Mouse (Mus musculus): ENCODE data around the gene Lrwd1. TPM values are rescaled to one million over a fixed set of nuclear protein-coding genes. Genes with fewer than 3 reads are reported as not detected.

Lrwd1 gene
- polyA plus RNA-seq, 1 experiment from 2014 or later = 27.2 TPM

- Histone ChIP-seq H3K27me3 (replicated peaks) (no peaks in the 10 kb centered on the region), H3K4me2 (no peak overlapping the region), H3K9me3 (no peaks in the 10 kb centered on the region), H3K27ac (no peak overlapping the region), H3K9ac (no peak overlapping the region), H3K4me1 (no peaks in the 10 kb centered on the region), H3K4me3 (replicated peaks) (no peak overlapping the region), H3K36me3 (no peaks in the 10 kb centered on the region)
- 78% methylated on average over 3 of the region's 3 CpGs for WGBS
- ATAC-seq (ENCODE audit: insufficient read depth, low FRiP score, low read depth) = no peak
These were observed 26.8 kb downstream of the Lrwd1 start for GRCm38 (mm10) chr5:136109042-136109441.

GRCm38 (mm10) chr5:136108486-136108885, 27.4 kb downstream of the Lrwd1 start:
- no peaks in the 10 kb centered on the region for H3K36me3 ChIP-seq
- no peaks in the 10 kb centered on the region for H3K9me3 ChIP-seq
- no peaks in the 10 kb centered on the region for H3K27me3 ChIP-seq (replicated peaks)
- no peak overlapping the region for H3K4me2 ChIP-seq
- no peak for ATAC-seq (ENCODE audit: insufficient read depth, low FRiP score, low read depth)
- no peaks in the 10 kb centered on the region for H3K4me1 ChIP-seq
- H3K4me3 ChIP-seq (replicated peaks) = no peak overlapping the region
- 51% methylated on average over 2 of the region's 2 CpGs for WGBS
- H3K27ac ChIP-seq = no peak overlapping the region
- no peak overlapping the region for H3K9ac ChIP-seq

GRCm38 (mm10) chr5:136104511-136104910, 31.4 kb downstream of the Lrwd1 start:
- H3K4me2 ChIP-seq = no peak overlapping the region
- H3K9ac ChIP-seq = no peak overlapping the region
- no peak for ATAC-seq (ENCODE audit: insufficient read depth, low FRiP score, low read depth)
- no peak overlapping the region for H3K27ac ChIP-seq
- no peaks in the 10 kb centered on the region for H3K9me3 ChIP-seq
- peaks cover 5% of the 10 kb centered on the region for H3K4me1 ChIP-seq
- H3K27me3 ChIP-seq (replicated peaks) = no peaks in the 10 kb centered on the region
- no peaks in the 10 kb centered on the region for H3K36me3 ChIP-seq
- H3K4me3 ChIP-seq (replicated peaks) = no peak overlapping the region
- 80% methylated on average over 5 of the region's 5 CpGs for WGBS

GRCm38 (mm10) chr5:136102099-136102820, 33.6 kb downstream of the Lrwd1 start:
- H3K4me3 ChIP-seq (replicated peaks) = peak overlapping the region; percentile 34
- 9% methylated on average over 41 of the region's 41 CpGs for WGBS
- peak; percentile 69 for ATAC-seq (ENCODE audit: insufficient read depth, low FRiP score, low read depth)
- H3K4me2 ChIP-seq = peak overlapping the region; percentile 72
- peaks cover 5% of the 10 kb centered on the region for H3K4me1 ChIP-seq
- H3K9me3 ChIP-seq = no peaks in the 10 kb centered on the region
- no peaks in the 10 kb centered on the region for H3K36me3 ChIP-seq
- no peaks in the 10 kb centered on the region for H3K27me3 ChIP-seq (replicated peaks)
- no peak overlapping the region for H3K27ac ChIP-seq
- no peak overlapping the region; the same call in 1 of the 2 replicates for H3K9ac ChIP-seq

GRCm38 (mm10) chr5:136098536-136098935, 37.3 kb downstream of the Lrwd1 start:
- Histone ChIP-seq H3K27me3 (replicated peaks) (no peaks in the 10 kb centered on the region), H3K9ac (no peak overlapping the region), H3K4me2 (no peak overlapping the region), H3K36me3 (no peaks in the 10 kb centered on the region), H3K4me1 (peaks cover 5% of the 10 kb centered on the region), H3K27ac (no peak overlapping the region), H3K9me3 (no peaks in the 10 kb centered on the region), H3K4me3 (replicated peaks) (no peak overlapping the region)
- ATAC-seq (ENCODE audit: insufficient read depth, low FRiP score, low read depth) = no peak
- 76% methylated on average over 10 of the region's 10 CpGs for WGBS

- Histone ChIP-seq H3K9me3 (no peaks in the 10 kb centered on the region), H3K27ac (no peak overlapping the region), H3K36me3 (no peaks in the 10 kb centered on the region), H3K4me3 (replicated peaks) (no peak overlapping the region), H3K27me3 (replicated peaks) (no peaks in the 10 kb centered on the region), H3K4me2 (no peak overlapping the region), H3K4me1 (no peaks in the 10 kb centered on the region), H3K9ac (no peak overlapping the region)
- WGBS = 68% methylated on average over 7 of the region's 7 CpGs
- no peak for ATAC-seq (ENCODE audit: insufficient read depth, low FRiP score, low read depth)
These were observed 40.8 kb downstream of the Lrwd1 start for GRCm38 (mm10) chr5:136095089-136095488.

GRCm38 (mm10) chr5:136094249-136095010, 41.4 kb downstream of the Lrwd1 start:
- Histone ChIP-seq H3K36me3 (no peaks in the 10 kb centered on the region), H3K27ac (no peak overlapping the region), H3K9ac (no peak overlapping the region), H3K4me2 (no peak overlapping the region), H3K4me3 (replicated peaks) (no peak overlapping the region), H3K4me1 (no peaks in the 10 kb centered on the region), H3K27me3 (replicated peaks) (no peaks in the 10 kb centered on the region), H3K9me3 (no peaks in the 10 kb centered on the region)
- 71% methylated on average over 8 of the region's 8 CpGs for WGBS
- no peak for ATAC-seq (ENCODE audit: insufficient read depth, low FRiP score, low read depth)

- Histone ChIP-seq H3K9me3 (no peaks in the 10 kb centered on the region), H3K4me3 (replicated peaks) (no peak overlapping the region), H3K27me3 (replicated peaks) (no peaks in the 10 kb centered on the region), H3K4me1 (no peaks in the 10 kb centered on the region), H3K36me3 (no peaks in the 10 kb centered on the region), H3K27ac (no peak overlapping the region), H3K9ac (no peak overlapping the region), H3K4me2 (no peak overlapping the region)
- WGBS = 66% methylated on average over 5 of the region's 5 CpGs
- no peak for ATAC-seq (ENCODE audit: insufficient read depth, low FRiP score, low read depth)
These were observed 43.9 kb downstream of the Lrwd1 start for GRCm38 (mm10) chr5:136091927-136092326.

GRCm38 (mm10) chr5:136088821-136089575, 46.9 kb downstream of the Lrwd1 start:
- 21% methylated on average over 14 of the region's 14 CpGs for WGBS
- no peaks in the 10 kb centered on the region for H3K27me3 ChIP-seq (replicated peaks)
- H3K36me3 ChIP-seq = no peaks in the 10 kb centered on the region
- no peak overlapping the region for H3K9ac ChIP-seq
- no peaks in the 10 kb centered on the region for H3K9me3 ChIP-seq
- no peak overlapping the region for H3K27ac ChIP-seq
- H3K4me1 ChIP-seq = peaks cover 15% of the 10 kb centered on the region
- no peak overlapping the region for H3K4me2 ChIP-seq
- ATAC-seq (ENCODE audit: insufficient read depth, low FRiP score, low read depth) = no peak
- no peak overlapping the region for H3K4me3 ChIP-seq (replicated peaks)

- H3K36me3 ChIP-seq = no peaks in the 10 kb centered on the region
- H3K27me3 ChIP-seq (replicated peaks) = no peaks in the 10 kb centered on the region
- H3K4me1 ChIP-seq = peaks cover 15% of the 10 kb centered on the region
- H3K9ac ChIP-seq = no peak overlapping the region
- H3K27ac ChIP-seq = no peak overlapping the region
- no peak overlapping the region for H3K4me2 ChIP-seq
- WGBS = 91% methylated on average over 8 of the region's 8 CpGs
- no peak overlapping the region for H3K4me3 ChIP-seq (replicated peaks)
- no peaks in the 10 kb centered on the region for H3K9me3 ChIP-seq
- no peak for ATAC-seq (ENCODE audit: insufficient read depth, low FRiP score, low read depth)
These were observed 49.6 kb downstream of the Lrwd1 start for GRCm38 (mm10) chr5:136086290-136086689.

GRCm38 (mm10) chr5:136084891-136085651, 50.8 kb downstream of the Lrwd1 start:
- ATAC-seq (ENCODE audit: insufficient read depth, low FRiP score, low read depth) = no peak
- Histone ChIP-seq H3K9me3 (no peaks in the 10 kb centered on the region), H3K4me2 (peak overlapping the region; percentile 95), H3K9ac (no peak overlapping the region), H3K27me3 (replicated peaks) (no peaks in the 10 kb centered on the region), H3K4me1 (peaks cover 15% of the 10 kb centered on the region), H3K4me3 (replicated peaks) (peak overlapping the region; percentile 63), H3K36me3 (no peaks in the 10 kb centered on the region), H3K27ac (no peak overlapping the region)
- 25% methylated on average over 21 of the region's 21 CpGs for WGBS

All from stomach, embryonic 15.5 days (tissue).